Mouse (Mus musculus): Measurements from ENCODE around the gene Trim9.

DNA sequence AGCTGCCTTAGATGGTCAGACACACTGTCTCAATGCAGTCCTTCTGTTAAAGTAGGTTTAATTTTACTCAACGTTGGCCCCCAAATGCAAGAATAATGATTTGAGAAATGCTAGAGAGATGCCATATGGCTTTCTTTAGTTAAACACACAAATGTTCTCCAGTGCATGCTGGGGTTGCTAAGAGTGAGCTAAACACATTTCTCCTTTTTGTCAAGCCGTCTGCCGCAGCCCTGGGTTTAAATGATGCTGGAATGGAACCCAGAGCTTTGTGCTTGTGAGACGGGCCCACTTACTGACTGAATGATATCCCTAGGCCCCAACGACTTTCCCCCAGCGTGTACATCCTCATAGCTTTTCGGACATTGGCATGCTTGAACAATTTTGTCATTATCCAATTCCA, 104.9 kb downstream of the Trim9 start:
- no peak for TF ChIP-seq CTCF (IDR thresholded peaks at IDR 0.05; ENCODE audit: extremely low read depth, insufficient read depth, low read length)
- TF ChIP-seq POLR2A (IDR thresholded peaks at IDR 0.05; ENCODE audit: extremely low read depth, insufficient read depth, low read length) = no peak
